Mouse (Mus musculus): ENCODE measurements at regions not wholly inside any gene's neighbourhood (a gene's known extent, or its start where the extent isn't known, plus 50 kb on each side); places are given as distances from the start of the nearest gene placed in this dataset.

DNA sequence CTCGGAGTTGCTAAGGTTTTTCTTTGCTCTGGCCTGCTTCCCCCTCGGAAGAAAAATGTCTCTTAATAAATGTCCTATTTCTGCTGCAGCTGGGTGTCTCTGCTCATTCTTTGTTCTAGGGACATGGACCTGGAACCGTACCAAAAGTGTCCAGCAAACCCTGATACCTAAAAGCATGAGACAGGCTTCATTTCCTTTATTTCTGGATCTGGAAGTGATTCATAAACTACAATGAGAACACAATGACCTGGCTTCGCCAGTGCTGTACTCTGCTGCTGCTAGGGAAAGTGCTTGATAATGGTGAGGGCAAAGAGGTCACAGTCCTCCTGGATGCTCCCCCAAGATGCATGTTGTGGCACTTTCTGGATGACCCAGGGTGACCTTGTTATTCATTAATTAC lies 128.8 kb upstream of the Ufl1 start:
- Histone ChIP-seq H3K36me3 (no peaks in the 10 kb centered on the region), H3K27me3 (ENCODE audit: low read depth, poor library complexity, severe bottlenecking) (no peaks in the 10 kb centered on the region), H3K4me3 (no peak overlapping the region), H3K9me3 (replicated peaks) (no peaks in the 10 kb centered on the region), H3K27ac (peak overlapping the region; percentile 36; the same call in 1 of the 2 replicates), H3K4me1 (peaks cover 28% of the 10 kb centered on the region)
- 70% methylated on average over 4 of the region's 4 CpGs for WGBS
- no peak for DNase-seq (ENCODE audit: low spot score)

DNA sequence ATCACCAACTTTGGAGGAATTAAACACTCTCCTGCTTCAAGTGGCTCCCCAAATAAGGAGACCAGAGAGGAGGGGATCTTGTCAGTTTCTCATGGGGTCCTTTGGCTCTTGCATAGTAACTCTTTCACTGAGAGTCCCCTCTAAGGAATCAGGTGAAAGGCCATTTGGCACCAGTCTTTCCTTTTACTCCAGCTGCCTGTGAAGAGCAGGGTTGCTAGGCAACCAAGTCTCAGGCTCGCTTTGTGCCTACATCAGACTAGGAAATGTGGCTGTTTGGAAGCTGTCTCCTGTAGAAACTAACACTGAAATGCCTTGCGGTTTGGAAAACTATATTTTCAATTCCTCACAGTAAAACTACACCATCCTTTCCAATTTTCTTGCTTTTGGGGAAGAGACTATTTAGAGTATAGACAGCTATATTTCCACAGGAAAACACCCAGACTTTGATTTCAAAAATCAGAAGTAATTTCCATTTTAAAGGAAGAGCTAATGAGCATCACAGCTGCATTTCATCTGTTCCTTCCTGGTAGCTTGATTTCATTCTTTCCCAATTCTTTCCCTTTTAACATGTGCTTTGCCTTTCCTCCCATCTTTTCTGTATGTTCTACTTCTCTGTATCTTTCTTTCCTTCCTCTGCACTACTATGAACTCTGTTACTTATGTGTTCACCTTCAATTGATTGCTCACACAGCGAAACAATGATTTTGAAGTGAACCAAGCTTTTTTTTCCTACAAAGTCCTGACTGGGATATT lies 127.3 kb upstream of the Ufl1 start:
- DNase-seq (ENCODE audit: low spot score) = peak; percentile 37
- Histone ChIP-seq H3K27me3 (ENCODE audit: low read depth, poor library complexity, severe bottlenecking) (no peaks in the 10 kb centered on the region), H3K36me3 (no peaks in the 10 kb centered on the region), H3K4me1 (peaks cover 28% of the 10 kb centered on the region), H3K27ac (peak overlapping the region; percentile 50; the same call in 1 of the 2 replicates), H3K4me3 (no peak overlapping the region), H3K9me3 (replicated peaks) (no peaks in the 10 kb centered on the region)
- WGBS = 27% methylated on average over 3 of the region's 3 CpGs

DNA sequence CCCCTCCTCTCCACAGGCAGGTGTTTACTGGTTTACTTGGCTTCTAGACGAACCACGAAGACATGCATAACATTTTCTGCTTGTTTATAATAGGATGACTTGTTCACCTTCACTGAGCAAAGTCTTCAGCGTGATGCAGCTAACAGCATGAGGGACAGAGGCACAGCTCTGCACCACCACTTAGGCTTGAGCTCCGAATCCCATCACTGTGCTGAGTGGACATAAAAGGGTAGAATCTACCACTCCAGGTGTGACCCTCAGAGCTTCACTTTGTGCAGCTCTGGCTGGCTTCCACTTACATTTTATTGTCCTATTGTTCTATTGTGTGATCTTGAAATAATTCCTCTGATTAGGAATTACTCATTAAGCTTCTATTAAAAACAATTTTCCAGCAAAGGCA lies 126.2 kb upstream of the Ufl1 start:
- Histone ChIP-seq H3K9me3 (replicated peaks) (no peaks in the 10 kb centered on the region), H3K27me3 (ENCODE audit: low read depth, poor library complexity, severe bottlenecking) (no peaks in the 10 kb centered on the region), H3K27ac (no peak overlapping the region), H3K4me1 (peaks cover 28% of the 10 kb centered on the region), H3K4me3 (no peak overlapping the region), H3K36me3 (no peaks in the 10 kb centered on the region)
- 72% methylated on average over 4 of the region's 4 CpGs for WGBS
- DNase-seq (ENCODE audit: low spot score) = no peak

DNA sequence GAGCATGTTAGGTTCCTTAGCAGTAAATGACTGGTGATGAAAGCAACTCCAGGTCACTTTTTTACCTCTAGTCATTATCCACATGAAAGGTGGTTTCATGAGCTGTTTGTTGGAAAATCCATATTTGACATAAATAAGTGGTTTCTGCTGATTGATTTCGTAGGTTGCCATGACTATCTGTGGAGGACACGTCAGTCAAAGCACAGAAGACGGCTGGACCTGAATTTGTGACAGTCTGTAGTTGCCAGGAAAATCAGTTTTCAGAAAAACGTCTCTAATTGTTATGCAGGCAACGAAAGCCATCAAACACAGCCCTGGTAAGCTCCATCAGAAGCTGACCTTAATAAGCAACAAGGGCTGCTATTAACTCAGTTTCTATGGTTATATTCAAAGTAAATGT lies 107.9 kb upstream of the Ufl1 start:
- 78% methylated on average over 5 of the region's 5 CpGs for WGBS
- no peaks in the 10 kb centered on the region for H3K4me1 ChIP-seq

DNA sequence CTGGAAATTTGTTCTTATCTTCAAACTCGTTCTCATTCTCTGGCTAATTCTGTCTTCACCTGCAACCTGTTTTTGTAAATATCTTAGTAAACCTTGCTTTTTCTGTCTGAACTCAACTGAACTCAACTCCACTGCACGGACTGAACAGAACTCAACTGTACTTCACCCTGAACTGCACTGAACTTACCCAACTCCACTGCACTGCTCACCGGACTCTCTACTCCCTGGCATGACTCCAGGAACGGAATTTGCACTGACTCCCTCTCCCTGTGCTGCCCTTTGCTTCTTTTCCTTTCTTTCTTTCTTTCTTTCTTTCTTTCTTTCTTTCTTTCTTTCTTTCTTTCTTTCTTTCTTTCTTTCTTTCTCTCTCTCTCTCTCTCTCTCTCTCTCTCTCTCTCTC lies 90.4 kb upstream of the Ufl1 start:
- H3K27me3 ChIP-seq (ENCODE audit: low read depth, poor library complexity, severe bottlenecking) = no peaks in the 10 kb centered on the region
- H3K4me3 ChIP-seq = no peak overlapping the region
- H3K4me1 ChIP-seq = no peaks in the 10 kb centered on the region
- no peaks in the 10 kb centered on the region for H3K36me3 ChIP-seq
- no peak overlapping the region for H3K27ac ChIP-seq
- no peaks in the 10 kb centered on the region for H3K9me3 ChIP-seq (replicated peaks)
- no peak for DNase-seq (ENCODE audit: low spot score)
- WGBS = 83% methylated on average over 4 of the region's 4 CpGs

More for the DNA sequence above, 107.9 kb upstream of the Ufl1 start:
- no peaks in the 10 kb centered on the region for H3K9me3 ChIP-seq (replicated peaks)
- DNase-seq (ENCODE audit: low spot score) = no peak
- no peak overlapping the region for H3K4me3 ChIP-seq
- no peaks in the 10 kb centered on the region for H3K27me3 ChIP-seq (ENCODE audit: low read depth, poor library complexity, severe bottlenecking)
- no peaks in the 10 kb centered on the region for H3K36me3 ChIP-seq
- no peak overlapping the region for H3K27ac ChIP-seq

DNA sequence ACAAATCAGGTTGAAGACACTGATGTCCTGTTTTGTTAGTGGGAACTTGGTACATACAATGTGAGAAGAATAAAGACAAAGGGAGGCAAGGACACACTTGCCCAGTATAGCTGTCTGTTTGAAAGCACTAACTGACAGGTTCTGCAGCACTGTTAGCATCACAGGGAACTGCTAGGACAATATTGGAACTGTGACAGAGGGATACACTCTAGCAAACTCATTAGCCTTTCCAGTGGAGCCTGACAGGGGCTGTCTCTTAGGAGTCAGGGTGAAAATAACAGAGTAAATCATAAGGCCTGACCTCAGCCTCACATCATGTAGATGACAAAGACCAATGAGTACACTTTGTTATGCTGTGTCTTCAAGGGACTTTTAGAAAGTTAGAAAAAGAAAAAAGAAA lies 82.8 kb upstream of the Ufl1 start:
- no peak for DNase-seq (ENCODE audit: low spot score)
- H3K9me3 ChIP-seq (replicated peaks) = no peaks in the 10 kb centered on the region
- no peaks in the 10 kb centered on the region for H3K4me1 ChIP-seq
- H3K4me3 ChIP-seq = no peak overlapping the region
- H3K27ac ChIP-seq = no peak overlapping the region
- H3K36me3 ChIP-seq = no peaks in the 10 kb centered on the region
- no peaks in the 10 kb centered on the region for H3K27me3 ChIP-seq (ENCODE audit: low read depth, poor library complexity, severe bottlenecking)

DNA sequence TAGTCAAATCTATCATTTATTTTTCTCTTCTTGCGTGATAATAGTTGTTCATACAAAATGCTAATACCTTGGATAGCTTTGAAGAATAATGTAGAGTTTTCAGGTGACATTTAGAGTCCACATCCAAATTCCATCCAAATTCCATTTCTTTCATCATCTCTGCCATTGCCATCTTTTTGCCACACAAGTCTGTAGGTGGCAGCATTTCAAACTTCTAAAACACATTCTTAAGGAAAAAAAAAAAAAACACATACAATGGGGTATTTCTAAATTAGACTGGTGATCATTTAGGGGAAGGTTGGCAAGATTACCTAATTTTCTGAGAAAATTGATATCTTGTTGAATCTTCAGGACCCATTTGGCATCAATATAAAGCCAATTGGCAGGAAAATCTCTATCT lies 56.0 kb upstream of the Ufl1 start:
- no peaks in the 10 kb centered on the region for H3K9me3 ChIP-seq (replicated peaks)
- H3K27ac ChIP-seq = no peak overlapping the region
- 85% methylated on average over 1 of the region's 1 CpGs for WGBS
- no peak for DNase-seq (ENCODE audit: low spot score)
- no peaks in the 10 kb centered on the region for H3K4me1 ChIP-seq
- H3K27me3 ChIP-seq (ENCODE audit: low read depth, poor library complexity, severe bottlenecking) = no peaks in the 10 kb centered on the region
- no peaks in the 10 kb centered on the region for H3K36me3 ChIP-seq
- H3K4me3 ChIP-seq = no peak overlapping the region

All from limb, embryonic 10.5 days (tissue).